Mouse (Mus musculus) c-Kit-negative CD71-positive TER-119-positive erythroid progenitor cells, embryonic 14.5 days (primary cell): ENCODE results near the gene Htra2.

Experiments used
- DNase-seq: peaks from one replicate; pipeline ENCODE4 v3.0.0-alpha.2; 2013; ENCODE audit warnings: low read depth, low spot score

The Htra2 gene

GRCm38 (mm10) chr6:83033249-83034185 is 21.6 kb downstream of the Htra2 start, which contains the start of the genes Dok1 and Loxl3:
TSS of gene Dok1 (minus strand) at chr6:83033471.
TSS of gene Loxl3 (plus strand) at chr6:83034173.
- peak; percentile 68 for DNase-seq

GRCm38 (mm10) chr6:83032769-83033191 is 22.3 kb downstream of the Htra2 start:
- no peak for DNase-seq

- DNase-seq, result no peak
Measured at GRCm38 (mm10) chr6:83031921-83032590, 23.0 kb downstream of the Htra2 start.

- DNase-seq, result no peak
Measured at GRCm38 (mm10) chr6:83031111-83031510, 24.0 kb downstream of the Htra2 start.

GRCm38 (mm10) chr6:83029777-83030176 is 25.3 kb downstream of the Htra2 start:
- no peak for DNase-seq

- no peak for DNase-seq
Measured at GRCm38 (mm10) chr6:83027706-83028105, 27.4 kb downstream of the Htra2 start.

GRCm38 (mm10) chr6:83027293-83027692 is 27.8 kb downstream of the Htra2 start:
- no peak for DNase-seq

GRCm38 (mm10) chr6:83025221-83025620 is 29.9 kb downstream of the Htra2 start:
- DNase-seq, result no peak

- no peak for DNase-seq
Measured at GRCm38 (mm10) chr6:83024421-83024820, 30.7 kb downstream of the Htra2 start.

GRCm38 (mm10) chr6:83023786-83024185 is 31.3 kb downstream of the Htra2 start:
- no peak for DNase-seq

- peak; percentile 57 for DNase-seq
Measured at GRCm38 (mm10) chr6:83023008-83023407, 32.1 kb downstream of the Htra2 start.

- DNase-seq, result no peak
Measured at GRCm38 (mm10) chr6:83020836-83021593, 34.1 kb downstream of the Htra2 start.

- no peak for DNase-seq
Measured at GRCm38 (mm10) chr6:83020121-83020520, 35.0 kb downstream of the Htra2 start.

- no peak for DNase-seq
Measured at GRCm38 (mm10) chr6:83019044-83019443, 36.0 kb downstream of the Htra2 start.

GRCm38 (mm10) chr6:83017190-83017589 is 37.9 kb downstream of the Htra2 start:
- DNase-seq, result no peak

GRCm38 (mm10) chr6:83015749-83016148 is 39.3 kb downstream of the Htra2 start:
- no peak for DNase-seq

- DNase-seq, result peak; percentile 89
Measured at GRCm38 (mm10) chr6:83014482-83015466, 40.3 kb downstream of the Htra2 start.

- DNase-seq, result no peak
Measured at GRCm38 (mm10) chr6:83013444-83013843, 41.6 kb downstream of the Htra2 start.

- no peak for DNase-seq
Measured at GRCm38 (mm10) chr6:83011756-83012155, 43.3 kb downstream of the Htra2 start.

GRCm38 (mm10) chr6:83011255-83011654 is 43.8 kb downstream of the Htra2 start:
- no peak for DNase-seq

GRCm38 (mm10) chr6:83010010-83010409 is 45.1 kb downstream of the Htra2 start:
- DNase-seq, result no peak
